Mouse (Mus musculus) cortical plate, adult 2 months (tissue): Measurements from ENCODE around the gene Wdr43.

Source experiments
- CTCF ChIP-seq: fragments of 200-500 bp; IDR thresholded peaks from 2 replicates; pipeline ENCODE4 v1.5.1; 2011; ENCODE audit warnings: mild to moderate bottlenecking, control low read depth, low read length; ENCODE audit not compliant: insufficient read depth; ENCODE audit errors: extremely low read depth
- POLR2A ChIP-seq: fragments of 200-500 bp; IDR thresholded peaks from 2 replicates; pipeline ENCODE4 v1.6.1; 2011; ENCODE audit warnings: mild to moderate bottlenecking, low read length, control low read depth; ENCODE audit not compliant: insufficient read depth; ENCODE audit errors: extremely low read depth

DNA sequence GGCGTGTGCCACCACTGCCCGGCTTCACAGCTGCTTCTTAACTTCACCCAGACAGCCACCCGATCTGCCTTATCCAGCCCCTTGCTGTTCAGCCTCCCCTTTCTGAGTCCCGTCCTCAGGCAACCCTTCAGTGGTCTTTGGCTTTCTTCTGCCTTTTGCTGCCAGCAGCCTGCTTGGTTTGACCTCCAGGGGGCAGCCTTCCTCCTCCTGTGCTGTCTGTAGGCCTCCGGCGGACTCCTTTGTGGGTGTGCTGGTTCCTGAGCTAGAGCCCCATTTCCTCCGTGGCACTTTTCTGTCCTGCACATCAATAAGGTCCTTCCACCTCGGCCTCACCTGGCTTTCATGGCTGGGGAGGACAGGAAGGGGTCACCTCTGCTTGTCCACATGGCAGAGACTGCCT is 78.1 kb downstream of the Wdr43 start:
- TF ChIP-seq POLR2A (no peak), CTCF (no peak)
